Comparison of ENCODE assay signal across 25 mouse cellular contexts in genomic region chr8:64925762-64926161, GRCm38 (mm10).
"Had no signal": no experiment of that assay in that cellular context is flagged by ENCODE, and none has a peak within 500 bp of the region (broad histone marks: within the 10 kb centered on the region; RNA-seq: fewer than 3 reads in every experiment).

No protein-coding gene starts in this region.

- H3K27ac ChIP-seq: heart, adult 2 months; heart, embryonic 13.5 days; heart, embryonic 15.5 days; hindbrain, embryonic 13.5 days; hindbrain, embryonic 15.5 days; hindbrain, postnatal 0 days; kidney, embryonic 15.5 days; kidney, postnatal 0 days; limb, embryonic 13.5 days; limb, embryonic 15.5 days; liver, embryonic 12.5 days; liver, embryonic 14.5 days had no signal

- H3K27me3 ChIP-seq: heart, embryonic 13.5 days; heart, embryonic 15.5 days; hindbrain, embryonic 13.5 days; hindbrain, embryonic 15.5 days; kidney, embryonic 15.5 days; limb, embryonic 13.5 days; limb, embryonic 15.5 days; liver, embryonic 12.5 days had no signal

- DNase-seq: gastrocnemius, postnatal 14 days; gastrocnemius, postnatal 36 days; heart, adult 2 months; heart, postnatal 14 days; heart, postnatal 36 days; kidney, adult 11 months; kidney, adult 2 months; kidney, adult 9 months; kidney, postnatal 14 days; kidney, postnatal 36 days; layer of hippocampus, postnatal 36 days; left cerebral cortex, postnatal 4 days had no signal

- H3K4me2 ChIP-seq: heart, embryonic 11.5 days; heart, embryonic 13.5 days; heart, embryonic 15.5 days; hindbrain, embryonic 13.5 days; hindbrain, embryonic 15.5 days; kidney, embryonic 15.5 days; limb, embryonic 13.5 days; limb, embryonic 15.5 days; liver, embryonic 12.5 days had no signal

- H3K4me1 ChIP-seq: heart, embryonic 15.5 days; limb, embryonic 15.5 days; liver, embryonic 12.5 days had no signal

- H3K9ac ChIP-seq: heart, embryonic 13.5 days; heart, embryonic 15.5 days; hindbrain, embryonic 13.5 days; hindbrain, embryonic 15.5 days; kidney, embryonic 15.5 days; limb, embryonic 13.5 days; limb, embryonic 15.5 days; liver, embryonic 12.5 days; liver, embryonic 14.5 days had no signal

- H3K4me3 ChIP-seq: heart, adult 2 months; heart, embryonic 13.5 days; heart, embryonic 15.5 days; hindbrain, embryonic 13.5 days; hindbrain, embryonic 15.5 days; kidney, embryonic 15.5 days; limb, embryonic 13.5 days; limb, embryonic 15.5 days; liver, embryonic 12.5 days had no signal

- H3K9me3 ChIP-seq: heart, embryonic 13.5 days; heart, embryonic 15.5 days; hindbrain, embryonic 13.5 days; hindbrain, embryonic 15.5 days; kidney, embryonic 15.5 days; limb, embryonic 13.5 days; limb, embryonic 15.5 days; liver, embryonic 12.5 days had no signal

- H3K36me3 ChIP-seq: heart, embryonic 13.5 days; heart, embryonic 15.5 days; hindbrain, embryonic 13.5 days; hindbrain, embryonic 15.5 days; kidney, embryonic 15.5 days; limb, embryonic 13.5 days; limb, embryonic 15.5 days; liver, embryonic 12.5 days had no signal

- ATAC-seq: hindbrain, postnatal 0 days; intestine, embryonic 16.5 days; liver, embryonic 12.5 days had no signal
